26 mouse cellular contexts compared by ENCODE assay signal in the genomic region with DNA sequence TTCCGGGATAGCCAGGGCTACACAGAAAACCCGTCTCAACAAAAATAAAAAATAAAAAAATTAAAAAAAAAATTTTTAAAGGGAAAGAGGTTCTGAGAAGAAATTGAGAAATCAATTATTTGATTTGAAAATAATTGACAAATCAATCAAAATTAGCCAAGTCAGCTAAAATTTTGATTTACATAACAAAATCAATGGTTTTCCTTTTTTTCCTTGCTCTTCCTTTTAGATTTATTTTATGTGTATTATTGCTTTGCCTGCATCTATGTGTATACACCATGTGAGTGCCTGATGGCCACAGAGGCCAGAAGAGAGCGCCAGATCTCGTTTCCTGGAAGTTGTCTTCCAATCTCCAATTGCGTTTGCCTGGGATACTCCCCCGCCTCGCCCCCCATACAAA. TPM values are rescaled to one million over a fixed set of nuclear protein-coding genes. Genes with fewer than 3 reads are reported as not detected.
DNase-seq lines count a peak whose midpoint lies in the region; ATAC-seq and TF ChIP-seq lines count a peak whose summit lies in the region.
"Had no signal": no experiment of that assay in that cellular context is flagged by ENCODE, and none has a peak within 500 bp of the region (broad histone marks: within the 10 kb centered on the region; RNA-seq: fewer than 3 reads in every experiment).

No protein-coding gene starts in this region.

- dilution Hi-C loops in CH12.LX (cut with MboI; ENCODE audit: extremely low pct_ligation_motif_present, extremely low pct_unique_long_range_greater_than_20kb, low sequenced_read_pairs) = no loop called here

- TF ChIP-seq EP300 in liver, postnatal 0 days (IDR thresholded peaks at IDR 0.05; ENCODE audit: low read depth) = no peak
- no peak for TF ChIP-seq EP300 in CH12.LX (IDR thresholded peaks at IDR 0.05; ENCODE audit: low read length)

- H3K9me3 ChIP-seq in liver, postnatal 0 days (ENCODE audit: low read length) = no peaks in the 10 kb centered on the region
- H3K9me3 ChIP-seq in CH12.LX (replicated peaks; ENCODE audit: low read length) = no peaks in the 10 kb centered on the region
- no peaks in the 10 kb centered on the region for H3K9me3 ChIP-seq in ES-E14 (ENCODE audit: control insufficient read depth, insufficient read depth, low read depth, low read length)
- no peaks in the 10 kb centered on the region for H3K9me3 ChIP-seq in forebrain, embryonic 14.5 days (replicated peaks; ENCODE audit: control insufficient read depth, low read length)
- H3K9me3 ChIP-seq: G1E had no signal

- H3K4me3 ChIP-seq in liver, adult 2 months (ENCODE audit: insufficient read depth, low read depth, low read length) = no peak overlapping the region
- no peak overlapping the region for H3K4me3 ChIP-seq in liver, postnatal 0 days (ENCODE audit: low read depth, low read length)
- no peak overlapping the region for H3K4me3 ChIP-seq in CH12.LX (replicated peaks in 1 of 3; ENCODE audit: low read depth in 2 of 3, low read length in 2 of 3, poor library complexity in 1 of 3)
- no peak overlapping the region for H3K4me3 ChIP-seq in ES-E14 (ENCODE audit: insufficient read depth in 1 of 2, low read depth in 1 of 2, low read length in 2 of 2, poor library complexity in 1 of 2, severe bottlenecking in 1 of 2)
- no peak overlapping the region for H3K4me3 ChIP-seq in forebrain, embryonic 14.5 days (ENCODE audit: low read depth, low read length)

- no peak overlapping the region for H3K4me2 ChIP-seq in liver, postnatal 0 days (ENCODE audit: low read depth, low read length)
- no peak overlapping the region for H3K4me2 ChIP-seq in CH12.LX (ENCODE audit: insufficient read depth, low read depth, poor library complexity, severe bottlenecking)
- no peak overlapping the region for H3K4me2 ChIP-seq in forebrain, embryonic 14.5 days (ENCODE audit: low read length)

- 16% methylated on average over 7 of the region's 7 CpGs for WGBS in liver, adult 2 months
- WGBS in liver, postnatal 0 days (ENCODE audit: insufficient replicate concordance) = 83% methylated on average over 7 of the region's 7 CpGs
- 91% methylated on average over 7 of the region's 7 CpGs for WGBS in forebrain, embryonic 14.5 days

- peaks cover 12% of the 10 kb centered on the region; the same call in 1 of the 2 replicates for H3K36me3 ChIP-seq in liver, adult 2 months (ENCODE audit: control insufficient read depth, insufficient read depth, low read length)
- H3K36me3 ChIP-seq in liver, postnatal 0 days (replicated peaks; ENCODE audit: insufficient read depth, low read length) = peaks cover 3% of the 10 kb centered on the region; the same call in 1 of the 2 replicates
- H3K36me3 ChIP-seq in CH12.LX (replicated peaks in 1 of 2; ENCODE audit: control insufficient read depth in 1 of 2, insufficient read depth in 1 of 2, low read length in 1 of 2) = no peaks in the 10 kb centered on the region
- H3K36me3 ChIP-seq in ES-E14 (ENCODE audit: control insufficient read depth, insufficient read depth, low read length, poor library complexity, severe bottlenecking) = no peaks in the 10 kb centered on the region
- H3K36me3 ChIP-seq in forebrain, embryonic 14.5 days (ENCODE audit: control insufficient read depth, insufficient read depth, low read length) = no peaks in the 10 kb centered on the region
- H3K36me3 ChIP-seq: G1E had no signal

- ATAC-seq in liver, postnatal 0 days = no peak
- ATAC-seq in forebrain, embryonic 14.5 days = no peak
- ATAC-seq: activated CD4-positive, CD25-positive, alpha-beta regulatory T cell, adult 4 months; CD4-positive, CD25-positive, alpha-beta regulatory T cell, adult 4 months; Patski had no signal

- peak overlapping the region; percentile 97 for H3K27ac ChIP-seq in liver, adult 2 months (replicated peaks; ENCODE audit: insufficient read depth, low read depth, low read length)
- no peak overlapping the region for H3K27ac ChIP-seq in liver, postnatal 0 days (ENCODE audit: low read depth)
- H3K27ac ChIP-seq in CH12.LX (ENCODE audit: insufficient read depth, low read depth) = no peak overlapping the region
- no peak overlapping the region for H3K27ac ChIP-seq in ES-E14 (ENCODE audit: insufficient read depth, low read depth, low read length, poor library complexity, severe bottlenecking)
- no peak overlapping the region for H3K27ac ChIP-seq in forebrain, embryonic 14.5 days (ENCODE audit: low read depth, low read length)

- no peak for TF ChIP-seq POLR2A in liver, adult 2 months (IDR thresholded peaks at IDR 0.05; ENCODE audit: extremely low read depth, insufficient read depth, low read length)
- TF ChIP-seq POLR2A in CH12.LX (IDR thresholded peaks at IDR 0.05; ENCODE audit: low read depth, low read length) = no peak

- in situ Hi-C loops in CH12.LX (cut with MboI; ENCODE audit: low pct_ligation_motif_present, low pct_unique_long_range_greater_than_20kb, low sequenced_read_pairs) = no loop called here
- in situ Hi-C loops in ES-E14 (cut with MboI; ENCODE audit: low sequenced_read_pairs in 2 of 2, unreplicated experiment in 2 of 2) = no loop called here

- DNase-seq in liver, adult 2 months (ENCODE audit: extremely low read depth, low read depth, low spot score) = peak; percentile 59
- no peak for DNase-seq in liver, postnatal 0 days
- DNase-seq in CH12.LX (ENCODE audit: extremely low read depth) (no peak), ES-E14 (ENCODE audit: low read depth, low spot score) (no peak)
- no peak for DNase-seq in forebrain, embryonic 14.5 days (ENCODE audit: low spot score)
- no peak for DNase-seq in kidney, adult 8-10 months
- DNase-seq: adrenal gland, adult 2 months; adrenal gland, adult 8-10 months; adrenal gland, postnatal 10 days; adrenal gland, postnatal 14 days; adrenal gland, postnatal 25 days; adrenal gland, postnatal 36 days; B cell, adult 2 months; cerebellum, adult 11 months; cerebellum, adult 11-12 months; cerebellum, adult 18-20 months; cerebellum, adult 2 months; cerebellum, adult 8-10 months had no signal

- H3K27me3 ChIP-seq in liver, adult 2 months (ENCODE audit: control insufficient read depth, insufficient read depth, low read length) = no peaks in the 10 kb centered on the region
- peaks cover 6% of the 10 kb centered on the region for H3K27me3 ChIP-seq in liver, postnatal 0 days (ENCODE audit: insufficient read depth, low read length)
- H3K27me3 ChIP-seq in CH12.LX (replicated peaks) = peaks cover 74% of the 10 kb centered on the region
- H3K27me3 ChIP-seq in forebrain, embryonic 14.5 days (replicated peaks; ENCODE audit: control insufficient read depth, insufficient read depth, low read length) = peaks cover 21% of the 10 kb centered on the region

- no peak for TF ChIP-seq CTCF in liver, adult 2 months (IDR thresholded peaks at IDR 0.05; ENCODE audit: low read depth, low read length)
- no peak for TF ChIP-seq CTCF in liver, postnatal 0 days (IDR thresholded peaks at IDR 0.05; ENCODE audit: low read depth)
- no peak for TF ChIP-seq CTCF in CH12.LX (conservative IDR thresholded peaks at IDR 0.05 in 1 of 2, IDR thresholded peaks at IDR 0.05 in 1 of 2; ENCODE audit: low read depth in 2 of 2, low read length in 2 of 2)

- peaks cover 45% of the 10 kb centered on the region for H3K4me1 ChIP-seq in liver, adult 2 months (ENCODE audit: control insufficient read depth, insufficient read depth, low read length)
- H3K4me1 ChIP-seq in liver, postnatal 0 days (ENCODE audit: insufficient read depth) = peaks cover 8% of the 10 kb centered on the region
- H3K4me1 ChIP-seq in CH12.LX (ENCODE audit: control insufficient read depth in 1 of 2, insufficient read depth in 2 of 2) = peaks cover 0 to under 1% of the 10 kb centered on the region in 2 experiments; a peak in 2 of 4 replicates
- H3K4me1 ChIP-seq in ES-E14 (ENCODE audit: control insufficient read depth in 2 of 2, insufficient read depth in 2 of 2, low read length in 2 of 2, poor library complexity in 1 of 2) = peaks cover 0 to 11% of the 10 kb centered on the region in 2 experiments; a peak in 1 of 4 replicates
- no peaks in the 10 kb centered on the region for H3K4me1 ChIP-seq in forebrain, embryonic 14.5 days (ENCODE audit: control insufficient read depth, insufficient read depth, low read length)

- H3K9ac ChIP-seq in liver, adult 2 months (ENCODE audit: low read depth, low read length) = peak overlapping the region; percentile 32; the same call in 1 of the 2 replicates
- no peak overlapping the region for H3K9ac ChIP-seq in liver, postnatal 0 days (replicated peaks)
- H3K9ac ChIP-seq in CH12.LX (ENCODE audit: insufficient read depth, low read depth) = no peak overlapping the region
- no peak overlapping the region for H3K9ac ChIP-seq in ES-E14 (ENCODE audit: insufficient read depth, low read depth, low read length, poor library complexity, severe bottlenecking)
- no peak overlapping the region for H3K9ac ChIP-seq in forebrain, embryonic 14.5 days (ENCODE audit: low read length)

- no peak for TF ChIP-seq RAD21 in CH12.LX (IDR thresholded peaks at IDR 0.05; ENCODE audit: low read depth, low read length)

- H3K79me2 ChIP-seq in liver, adult 2 months (ENCODE audit: control insufficient read depth, insufficient read depth, low read length) = peaks cover 14% of the 10 kb centered on the region; the same call in 1 of the 2 replicates
- H3K79me2 ChIP-seq in CH12.LX (replicated peaks; ENCODE audit: control insufficient read depth, extremely low read depth, insufficient read depth, poor library complexity, severe bottlenecking) = no peaks in the 10 kb centered on the region

RNA-seq across cellular contexts. Expression of a gene that starts 5.4 kb away (rescaled TPM):
- total RNA-seq in liver, adult 2 months (2014; rRNA removed) = 31.2 and 60.1 TPM in 2 replicates
- polyA plus RNA-seq in liver, adult 2 months (2012; rRNA removed) = 47.4 and 54.1 TPM in 2 replicates
- 61.0 and 84.0 TPM in 2 replicates for polyA plus RNA-seq in liver, postnatal 0 days (2015; fragmentation: Nextera tagmentation; extraction: Ambion mirVana)
- 0.08 TPM in 1 of 2 replicates, not detected in the other for total RNA-seq in CH12.LX (2012; rRNA removed)
- not detected in 2 replicates for total RNA-seq in CH12.LX (2014; rRNA removed)
- not detected in 2 replicates for polyA plus RNA-seq in CH12.LX (2012; ENCODE audit: insufficient read length, low read depth)
- 1.6 and 1.7 TPM in 2 replicates for total RNA-seq in ES-E14 (2012; rRNA removed)
- not detected in 2 replicates for polyA plus RNA-seq in forebrain, embryonic 14.5 days (2014; fragmentation: Nextera tagmentation; extraction: Ambion mirVana)
- total RNA-seq: adrenal gland, adult 18-20 months; adrenal gland, adult 2 months; adrenal gland, postnatal 25 days; adrenal gland, postnatal 36 days; G1E; MEL had no signal
- polyA plus RNA-seq: brain, embryonic 14.5 days; CD4-positive, CD25-positive, alpha-beta regulatory T cell, adult 4 months; cerebellum, adult 2 months; G1E had no signal

RNA-seq across cellular contexts. Expression of a gene that starts 6.3 kb away (rescaled TPM):
- 21.5 and 29.5 TPM in 2 replicates for total RNA-seq in liver, adult 2 months (2014; rRNA removed)
- polyA plus RNA-seq in liver, adult 2 months (2012; rRNA removed) = 37.3 and 46.9 TPM in 2 replicates
- polyA plus RNA-seq in liver, postnatal 0 days (2015; fragmentation: Nextera tagmentation; extraction: Ambion mirVana) = 6.9 and 7.1 TPM in 2 replicates
- total RNA-seq in CH12.LX (2012; rRNA removed) (129 and 141 TPM in 2 replicates), CH12.LX (2014; rRNA removed) (42.0 and 43.7 TPM in 2 replicates), ES-E14 (2012; rRNA removed) (91.5 and 105 TPM in 2 replicates)
- polyA plus RNA-seq in CH12.LX (2012; ENCODE audit: insufficient read length, low read depth) = 97.4 and 111 TPM in 2 replicates
- 19.1 and 22.7 TPM in 2 replicates for polyA plus RNA-seq in forebrain, embryonic 14.5 days (2014; fragmentation: Nextera tagmentation; extraction: Ambion mirVana)

RNA-seq across cellular contexts. Expression of a gene that starts 14.1 kb away (rescaled TPM):
- total RNA-seq in liver, adult 2 months (2014; rRNA removed) = 4.5 and 7.3 TPM in 2 replicates
- 13.2 and 14.6 TPM in 2 replicates for polyA plus RNA-seq in liver, adult 2 months (2012; rRNA removed)
- polyA plus RNA-seq in liver, postnatal 0 days (2015; fragmentation: Nextera tagmentation; extraction: Ambion mirVana) = 6.3 and 8.8 TPM in 2 replicates
- total RNA-seq in CH12.LX (2012; rRNA removed) = 11.8 and 12.8 TPM in 2 replicates
- 3.7 and 4.9 TPM in 2 replicates for total RNA-seq in CH12.LX (2014; rRNA removed)
- polyA plus RNA-seq in CH12.LX (2012; ENCODE audit: insufficient read length, low read depth) = 6.6 and 7.1 TPM in 2 replicates
- 15.9 and 16.3 TPM in 2 replicates for total RNA-seq in ES-E14 (2012; rRNA removed)
- polyA plus RNA-seq in forebrain, embryonic 14.5 days (2014; fragmentation: Nextera tagmentation; extraction: Ambion mirVana) = 25.9 and 33.3 TPM in 2 replicates

RNA-seq across cellular contexts. Expression of a gene that starts 26.9 kb away (rescaled TPM):
- total RNA-seq in liver, adult 2 months (2014; rRNA removed) = 0.54 and 0.65 TPM in 2 replicates
- polyA plus RNA-seq in liver, adult 2 months (2012; rRNA removed) = 2.7 and 3.1 TPM in 2 replicates
- polyA plus RNA-seq in liver, postnatal 0 days (2015; fragmentation: Nextera tagmentation; extraction: Ambion mirVana) = 0.39 and 0.55 TPM in 2 replicates
- total RNA-seq in CH12.LX (2012; rRNA removed) (2.5 and 2.8 TPM in 2 replicates), CH12.LX (2014; rRNA removed) (1.2 and 1.3 TPM in 2 replicates), ES-E14 (2012; rRNA removed) (3.1 and 3.7 TPM in 2 replicates)
- polyA plus RNA-seq in CH12.LX (2012; ENCODE audit: insufficient read length, low read depth) = 4.1 and 4.7 TPM in 2 replicates
- 3.6 and 3.9 TPM in 2 replicates for polyA plus RNA-seq in forebrain, embryonic 14.5 days (2014; fragmentation: Nextera tagmentation; extraction: Ambion mirVana)

RNA-seq across cellular contexts. Expression of a gene that starts 30.7 kb away (rescaled TPM):
- not detected in 2 replicates for total RNA-seq in liver, adult 2 months (2014; rRNA removed)
- not detected in 2 replicates for polyA plus RNA-seq in liver, adult 2 months (2012; rRNA removed)
- polyA plus RNA-seq in liver, postnatal 0 days (2015; fragmentation: Nextera tagmentation; extraction: Ambion mirVana) = not detected in 2 replicates
- total RNA-seq in CH12.LX (2012; rRNA removed) (not detected in 2 replicates), CH12.LX (2014; rRNA removed) (not detected in 2 replicates), ES-E14 (2012; rRNA removed) (not detected in 2 replicates)
- not detected in 2 replicates for polyA plus RNA-seq in CH12.LX (2012; ENCODE audit: insufficient read length, low read depth)
- polyA plus RNA-seq in forebrain, embryonic 14.5 days (2014; fragmentation: Nextera tagmentation; extraction: Ambion mirVana) = 0.18 and 0.49 TPM in 2 replicates
- total RNA-seq: adrenal gland, adult 18-20 months; adrenal gland, adult 2 months; adrenal gland, adult 8-10 months; adrenal gland, postnatal 10 days; adrenal gland, postnatal 14 days; adrenal gland, postnatal 25 days; adrenal gland, postnatal 36 days; MEL had no signal
- polyA plus RNA-seq: adrenal gland, adult 2 months; C2C12; CD4-positive, CD25-positive, alpha-beta regulatory T cell, adult 4 months; G1E; Patski had no signal

Comparison
In these comparisons a context has a peak if more than half of its experiments do, and no peak if none do; other contexts are left out.
1. RNA of a gene that starts 5.4 kb away (polyA plus RNA-seq): 61.0 to 84.0 TPM in liver, postnatal 0 days and 47.4 to 54.1 TPM in liver, adult 2 months; not detected in CH12.LX and not detected in forebrain, embryonic 14.5 days; every median in the first group is over 10 times any median in the second.